Mouse (Mus musculus) heart, postnatal 10 days (tissue): ENCODE data around the gene Adamts7. TPM values are rescaled to one million over a fixed set of nuclear protein-coding genes. Genes with fewer than 3 reads are reported as not detected.

Experiments
- DNase-seq, 2 experiments: peaks; one replicate each; pipeline ENCODE4 v3.0.0; 2021
- intact Hi-C: fragments of 180-260 bp; cut with DNase I; formaldehyde crosslinking; loops from one replicate; pipeline ENCODE4 v1.15.1; 2025
- total RNA-seq, 2 experiments: library from RNA; stranded (reverse); gene quantifications; 2 replicates each; pipeline ENCODE4 v1.2.3; 2021

The Adamts7 gene
- total RNA-seq, 2 experiments from 2014 or later: 21.8 to 24.0 TPM

DNA sequence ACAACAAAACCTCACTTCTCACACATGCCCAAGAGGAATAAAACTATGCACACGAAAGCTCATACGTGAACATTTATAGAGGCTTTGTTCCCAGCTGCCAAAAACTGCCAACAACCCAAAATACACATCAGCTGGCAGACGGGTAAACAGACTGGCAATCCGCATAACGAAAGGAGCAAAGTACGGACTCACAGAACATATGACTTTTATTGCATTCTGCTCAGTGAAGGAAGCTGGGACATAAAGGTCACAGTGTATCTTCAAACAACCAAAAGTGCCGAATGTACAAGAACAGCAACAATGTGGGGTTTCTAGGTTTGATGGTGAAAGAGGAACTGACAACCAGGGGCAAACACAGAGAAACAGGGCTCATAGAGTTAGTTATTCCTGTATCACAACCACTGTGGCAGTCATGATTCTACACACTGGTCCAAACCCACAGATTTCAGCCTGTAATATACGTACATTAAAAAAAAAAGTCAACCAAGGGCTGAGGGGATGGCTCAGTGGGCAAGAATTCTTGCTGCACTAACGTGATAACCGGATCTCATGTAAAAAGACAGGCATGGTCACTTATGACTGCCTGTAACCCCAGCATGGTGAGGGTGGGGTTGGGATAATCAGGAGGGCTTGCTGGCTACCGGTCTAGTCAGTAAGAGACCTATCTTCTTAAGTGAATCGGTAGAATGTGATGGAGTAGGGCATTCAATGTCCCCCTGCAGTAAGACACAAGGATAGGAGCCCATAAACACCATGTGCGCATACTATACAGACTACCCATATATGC is 88.3 kb downstream of the Adamts7 start:
- DNase-seq: no peak
- intact Hi-C loops: no loop called here

DNA sequence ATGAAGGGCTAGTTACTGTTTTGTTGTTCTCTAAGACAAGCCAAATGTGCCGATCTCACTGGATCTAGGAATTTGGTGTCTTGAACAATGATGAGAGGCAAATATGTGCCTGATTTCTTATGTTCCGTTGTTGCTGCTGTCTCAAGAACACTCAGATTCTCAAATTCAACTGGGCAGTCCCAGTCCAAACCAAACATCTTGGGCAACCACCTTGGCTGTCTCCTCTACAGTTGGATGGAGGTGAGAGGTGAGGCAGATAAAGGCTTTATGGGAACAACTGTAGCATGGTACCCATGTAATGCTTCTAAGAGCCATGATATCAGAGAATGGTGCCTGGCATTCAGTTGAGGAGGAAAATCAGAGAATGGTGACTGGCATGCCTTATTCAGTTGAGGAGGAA is 90.3 kb downstream of the Adamts7 start:
- intact Hi-C loops: no loop called here

DNA sequence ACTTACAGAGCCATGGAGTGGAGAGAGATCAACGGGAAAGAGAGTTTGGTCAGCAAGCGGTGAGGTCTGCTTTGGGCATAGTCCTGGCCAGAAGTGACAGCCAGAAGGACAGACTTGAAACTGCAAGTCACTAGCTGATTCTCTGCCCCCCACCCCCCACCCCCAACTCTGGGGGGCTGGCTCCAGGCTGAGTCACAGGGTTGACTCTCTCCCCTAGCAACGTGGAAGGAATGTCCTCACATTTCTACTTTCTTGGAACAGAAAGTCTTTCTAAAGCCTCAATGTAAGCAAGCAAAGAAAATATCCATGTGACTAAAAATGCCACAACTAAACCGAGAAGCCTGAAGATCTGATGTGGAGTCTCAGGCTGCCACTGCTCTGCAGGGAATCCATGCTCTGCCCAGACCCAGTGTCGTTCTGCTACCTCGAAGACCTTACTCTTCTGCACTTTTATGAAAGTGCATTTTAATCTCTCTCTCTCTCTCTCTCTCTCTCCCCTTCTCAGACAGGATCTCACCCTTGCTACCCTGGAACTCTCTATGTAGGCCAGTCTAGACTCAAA is 93.1 kb downstream of the Adamts7 start:
- DNase-seq: no peak
- intact Hi-C loops: no loop called here

More for the DNA sequence above, 90.3 kb downstream of the Adamts7 start:
- no peak for DNase-seq

DNA sequence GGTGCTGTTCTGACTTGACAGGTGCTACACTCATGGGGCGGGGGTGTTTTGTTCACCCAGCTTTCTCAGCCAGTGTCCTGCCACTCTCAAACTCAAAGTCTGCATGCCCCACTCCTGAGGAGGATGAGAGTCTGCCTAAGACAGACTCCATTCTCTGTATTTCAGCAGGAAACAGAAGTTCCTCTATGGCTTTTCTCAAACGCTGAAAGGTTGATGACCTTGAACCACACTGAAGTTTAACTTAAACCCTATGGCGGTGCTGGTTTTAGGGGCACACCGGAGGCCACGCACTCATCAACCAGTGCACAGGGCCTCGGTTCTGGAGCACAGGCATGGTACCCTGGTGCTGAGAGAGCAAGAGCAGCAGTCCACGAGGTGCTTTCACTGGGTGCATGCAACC is 94.4 kb downstream of the Adamts7 start:
- intact Hi-C loops: no loop called here
- DNase-seq: no peak

Other genes with a start within 250 kb of the Adamts7 start
- gene Ctsh, start 108.9 kb upstream of the Adamts7 start, total RNA-seq: 10 to 100 TPM; 42.1 to 46.6 TPM
- 100 to 1,000 TPM; 292 to 311 TPM for gene Morf4l1, start 48.3 kb upstream of the Adamts7 start, total RNA-seq
- 10 to 100 TPM; 16.8 to 21.6 TPM for gene Tbc1d2b, start 107.7 kb downstream of the Adamts7 start, total RNA-seq